Mouse (Mus musculus): ENCODE measurements around the gene Lgals3bp. TPM values are rescaled to one million over a fixed set of nuclear protein-coding genes. Genes with fewer than 3 reads are reported as not detected.

Lgals3bp gene
- total RNA-seq, 2 experiments from 2014 or later = 11.1 to 14.4 TPM

Other genes starting within 250 kb of the Lgals3bp start
- gene Cyth1, start 153.5 kb downstream of the Lgals3bp start, total RNA-seq (2021) = 10 to 100 TPM; 72.0 to 75.0 TPM
- gene Usp36, start 111.8 kb downstream of the Lgals3bp start, total RNA-seq (2021) = 10 to 100 TPM; 22.9 to 26.0 TPM
- 1 to 10 TPM; 1.0 to 1.6 TPM for gene Cep295nl, start 59.6 kb downstream of the Lgals3bp start, total RNA-seq (2021)
- 100 to 1,000 TPM; 266 to 270 TPM for gene Timp2, start 46.4 kb downstream of the Lgals3bp start, total RNA-seq (2021)
- gene Cant1, start 17.0 kb upstream of the Lgals3bp start, total RNA-seq (2021) = 10 to 100 TPM; 37.0 to 40.6 TPM
- gene C1qtnf1, start 26.1 kb upstream of the Lgals3bp start, total RNA-seq (2021) = 1 to 10 TPM; 3.9 to 5.3 TPM
- gene Engase, start 74.7 kb upstream of the Lgals3bp start, total RNA-seq (2021) = 10 to 100 TPM; 14.7 to 18.4 TPM